Mouse (Mus musculus) spleen, adult 2 months (tissue): ENCODE data around the gene Ric1.

ENCODE experiments used
- CTCF ChIP-seq: fragments of 200-500 bp; IDR thresholded peaks from 2 replicates; pipeline ENCODE4 v1.5.1; 2011; ENCODE audit warnings: mild to moderate bottlenecking, inconsistent platforms; ENCODE audit not compliant: insufficient read depth, insufficient read length, insufficient replicate concordance; ENCODE audit errors: extremely low read depth
- POLR2A ChIP-seq: fragments of 200-500 bp; IDR thresholded peaks from 2 replicates; pipeline ENCODE4 v1.6.1; 2011; ENCODE audit warnings: low read depth, low read length, inconsistent platforms

GRCm38 (mm10) chr19:29475210-29475620 lies 46.9 kb upstream of the Ric1 start:
- TF ChIP-seq CTCF (no peak), POLR2A (no peak)
